Mouse (Mus musculus): ENCODE results near the gene Mgea5.
A peak's percentile ranks its signal among the peaks of the same experiment; 100 is the strongest.

Gene Mgea5

DNA sequence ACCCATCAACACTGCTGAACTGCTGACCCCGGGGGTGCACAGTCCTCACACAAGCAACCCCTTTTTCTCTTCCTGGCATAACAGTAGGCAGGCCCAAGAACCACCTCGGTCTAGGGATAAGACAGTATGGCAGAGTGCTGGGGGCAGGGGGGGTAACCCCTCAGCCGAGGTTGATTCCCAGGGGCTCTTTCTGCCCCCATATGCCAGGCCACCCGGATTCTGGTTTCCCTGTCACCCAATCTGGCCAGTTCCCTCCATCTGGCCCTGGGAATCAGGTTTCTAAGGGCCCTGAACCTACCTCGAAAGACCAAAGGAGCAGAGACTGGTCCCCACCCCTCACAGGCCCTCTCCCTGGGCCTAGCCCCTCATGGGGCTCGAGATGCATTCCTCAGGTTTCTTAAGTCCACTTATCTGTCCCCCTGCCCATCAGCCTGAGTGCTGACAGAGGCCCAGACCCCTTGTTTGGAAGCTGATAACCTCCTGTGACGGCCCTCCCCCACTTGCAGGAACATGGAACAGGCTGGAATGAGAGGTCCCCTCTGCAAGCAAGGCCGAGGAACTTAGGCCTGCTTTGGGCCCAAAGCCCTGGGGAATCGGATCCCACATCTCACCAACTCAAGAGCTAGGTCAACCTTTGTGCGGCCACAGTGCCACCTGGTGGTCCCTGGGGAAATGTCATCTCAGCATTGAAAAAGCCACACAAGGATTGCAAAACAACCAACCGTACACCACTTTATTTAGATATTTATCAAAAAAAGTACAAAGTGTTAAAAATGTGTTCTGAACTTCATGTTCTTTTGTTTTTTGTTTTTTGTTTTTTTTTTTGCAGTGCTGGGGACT, 36.4 kb downstream of the Mgea5 start:
- peak; percentile 92 for DNase-seq

DNA sequence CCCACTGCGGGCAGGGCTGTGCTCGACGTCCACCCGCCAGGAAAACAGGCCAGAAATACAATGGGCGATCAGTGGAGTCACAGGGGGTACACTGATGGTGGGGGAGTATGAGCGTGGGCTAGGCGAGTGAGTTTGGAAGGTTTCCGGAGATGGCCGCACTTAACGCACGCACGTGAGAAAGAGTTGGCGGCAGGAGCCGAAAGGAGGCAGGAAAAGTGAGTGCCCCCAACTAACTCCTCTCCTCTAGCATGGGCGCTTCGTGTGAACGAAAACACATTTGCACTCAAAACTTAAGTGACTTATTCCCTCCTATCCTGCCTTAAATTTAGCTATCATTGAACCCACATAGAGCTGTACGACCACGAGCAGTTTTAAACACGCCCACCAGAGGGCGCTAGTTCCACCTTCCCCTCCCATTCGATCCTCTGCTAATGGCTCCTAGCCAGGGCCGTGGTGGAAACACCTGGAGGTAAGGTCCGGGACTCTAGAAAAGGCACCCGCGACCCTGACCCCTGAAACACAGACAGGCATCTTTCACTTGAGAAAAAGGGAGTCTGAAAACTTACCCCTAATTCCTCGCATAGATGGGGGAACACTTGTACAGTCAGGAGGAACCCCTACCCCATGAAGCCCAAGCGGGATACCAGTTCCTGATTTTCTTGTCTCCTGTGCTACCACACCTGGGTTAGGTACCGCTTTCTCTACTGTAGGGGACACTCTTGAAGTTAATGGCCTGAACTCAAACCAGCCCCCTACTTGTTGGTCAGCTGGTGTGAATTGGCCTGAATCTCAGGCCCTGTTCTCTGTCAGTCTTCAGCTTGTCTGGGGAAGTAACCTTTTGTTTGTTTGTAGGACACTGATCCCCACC, 37.2 kb downstream of the Mgea5 start:
- peak; percentile 85 for DNase-seq

DNA sequence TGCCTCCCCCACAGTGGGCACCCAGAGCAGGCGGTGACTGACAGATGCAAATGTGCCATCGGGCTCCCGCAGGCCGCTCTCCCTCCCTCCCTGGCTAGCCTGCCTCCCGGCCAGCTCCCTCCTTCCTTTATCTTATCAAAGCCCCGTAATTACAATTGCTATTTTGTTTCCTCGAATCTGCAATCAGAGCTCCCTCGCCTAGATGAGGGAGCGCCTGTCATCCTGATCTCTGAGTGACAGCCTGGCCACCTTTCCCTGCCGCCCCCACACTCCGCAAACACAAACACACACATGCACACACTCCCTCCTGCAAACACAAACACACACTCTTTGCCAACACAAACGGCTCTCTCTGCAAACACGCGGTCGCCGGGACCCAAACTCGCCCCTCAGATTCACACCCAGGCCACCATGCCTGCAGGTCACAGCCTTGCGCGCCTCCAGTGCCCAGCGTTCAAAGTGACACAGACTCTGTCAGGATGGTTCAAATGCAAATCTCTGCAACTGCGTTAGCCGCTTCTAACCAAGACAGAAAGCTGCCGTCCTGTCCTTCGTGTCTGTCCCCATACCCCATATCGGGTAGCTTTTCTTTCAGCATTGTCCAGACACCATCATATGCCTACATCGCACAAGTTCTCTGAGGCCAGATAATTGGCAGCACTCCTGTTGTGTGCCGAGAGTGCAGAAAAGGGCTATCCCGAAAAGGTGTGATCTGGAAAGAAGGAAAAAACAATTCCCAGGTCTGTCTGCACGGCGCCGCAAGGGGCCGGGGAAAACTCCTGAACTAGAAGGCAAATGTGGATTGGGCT, 38.1 kb downstream of the Mgea5 start:
- no peak for DNase-seq

DNA sequence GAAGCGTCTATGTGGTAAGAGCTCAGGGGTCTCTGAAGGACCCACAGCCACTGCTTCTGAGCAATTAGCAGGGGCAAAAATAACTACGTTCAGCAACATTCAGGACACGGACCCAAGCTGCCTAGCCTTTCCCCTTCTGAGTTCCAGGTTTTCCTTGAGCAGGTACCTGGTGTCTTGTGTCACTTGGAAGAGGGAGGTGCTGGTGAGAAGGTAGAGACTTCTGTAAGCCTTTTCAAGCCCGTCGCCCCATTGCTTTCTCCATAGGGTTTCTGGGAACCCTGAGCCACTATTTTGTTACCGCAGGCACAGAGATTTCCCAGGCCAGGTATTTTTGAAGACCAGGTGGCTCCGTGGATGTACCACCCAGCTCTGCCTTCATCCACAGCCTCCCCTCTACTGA, 40.0 kb downstream of the Mgea5 start:
- DNase-seq = no peak

DNA sequence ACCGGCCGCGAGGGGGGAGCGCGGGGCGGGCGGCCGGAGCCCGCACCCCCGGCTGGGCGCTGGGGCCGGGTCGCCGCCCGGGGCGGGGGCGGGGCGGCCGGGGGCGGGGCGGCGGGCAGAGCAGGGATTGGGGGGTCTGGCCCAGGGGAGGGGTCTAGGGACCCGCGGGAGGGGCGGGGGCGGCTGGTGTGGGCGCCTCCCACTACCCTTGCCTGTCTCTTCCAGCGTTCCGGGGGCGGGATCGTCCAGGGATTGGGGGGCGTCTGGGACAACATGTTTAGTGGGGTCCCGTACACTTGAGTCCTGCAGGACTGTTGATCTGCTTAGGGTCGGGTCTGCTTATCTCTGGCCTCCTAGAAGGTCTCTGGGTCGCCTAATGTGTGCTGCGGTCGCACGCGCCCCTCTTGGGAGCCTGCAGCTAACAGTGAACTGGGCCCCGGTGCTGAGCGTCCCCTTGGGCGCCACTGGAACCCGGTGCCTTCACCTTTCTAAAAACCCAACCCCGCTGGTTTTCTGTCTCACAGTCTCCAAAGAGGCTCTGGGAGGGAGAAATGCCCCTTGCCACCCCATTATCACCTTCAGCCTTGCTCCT, 40.6 kb downstream of the Mgea5 start:
- no peak for DNase-seq

DNA sequence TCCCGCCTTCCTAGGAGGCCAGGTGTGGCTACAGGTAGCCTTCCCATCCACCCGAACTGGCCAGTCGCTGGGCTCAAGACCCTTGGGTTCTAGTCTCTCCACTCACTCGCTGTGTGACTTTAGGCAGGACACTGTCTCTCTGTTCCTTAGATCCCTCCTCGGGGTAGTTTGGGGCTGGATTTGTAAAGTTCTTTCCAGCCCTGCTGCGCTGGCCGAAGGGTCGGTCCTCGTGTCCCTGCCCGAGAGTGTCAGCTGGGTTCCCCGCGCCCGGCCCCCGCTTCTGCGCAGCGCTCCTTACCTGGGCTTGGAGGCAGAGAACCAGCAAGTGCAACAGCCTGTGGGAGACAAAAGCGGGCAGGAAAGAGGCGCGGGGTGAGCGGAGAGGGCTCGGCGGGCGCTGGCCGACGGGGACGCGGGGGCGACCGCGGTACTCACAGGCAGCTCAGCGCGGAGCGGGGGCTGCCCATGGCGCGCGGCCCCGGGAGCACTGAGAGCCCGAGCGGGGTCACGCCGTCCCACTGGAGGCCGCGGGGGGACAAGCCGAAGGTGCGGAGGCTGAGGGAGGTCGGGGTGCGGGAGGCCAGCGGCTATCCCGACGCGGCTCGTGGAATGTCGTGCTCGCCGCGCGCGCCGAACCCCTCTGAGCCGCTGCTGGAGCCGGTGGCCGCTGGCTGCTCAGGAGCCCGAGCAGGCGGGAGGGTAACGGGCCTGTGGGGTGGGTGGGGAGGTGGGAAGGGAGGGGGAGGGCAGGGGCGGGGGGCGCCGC, 41.2 kb downstream of the Mgea5 start, which contains the start of gene Fgf8:
Fgf8 (minus strand) TSS at position 698 of the 766 bp plus-strand sequence.
- no peak for DNase-seq

DNA sequence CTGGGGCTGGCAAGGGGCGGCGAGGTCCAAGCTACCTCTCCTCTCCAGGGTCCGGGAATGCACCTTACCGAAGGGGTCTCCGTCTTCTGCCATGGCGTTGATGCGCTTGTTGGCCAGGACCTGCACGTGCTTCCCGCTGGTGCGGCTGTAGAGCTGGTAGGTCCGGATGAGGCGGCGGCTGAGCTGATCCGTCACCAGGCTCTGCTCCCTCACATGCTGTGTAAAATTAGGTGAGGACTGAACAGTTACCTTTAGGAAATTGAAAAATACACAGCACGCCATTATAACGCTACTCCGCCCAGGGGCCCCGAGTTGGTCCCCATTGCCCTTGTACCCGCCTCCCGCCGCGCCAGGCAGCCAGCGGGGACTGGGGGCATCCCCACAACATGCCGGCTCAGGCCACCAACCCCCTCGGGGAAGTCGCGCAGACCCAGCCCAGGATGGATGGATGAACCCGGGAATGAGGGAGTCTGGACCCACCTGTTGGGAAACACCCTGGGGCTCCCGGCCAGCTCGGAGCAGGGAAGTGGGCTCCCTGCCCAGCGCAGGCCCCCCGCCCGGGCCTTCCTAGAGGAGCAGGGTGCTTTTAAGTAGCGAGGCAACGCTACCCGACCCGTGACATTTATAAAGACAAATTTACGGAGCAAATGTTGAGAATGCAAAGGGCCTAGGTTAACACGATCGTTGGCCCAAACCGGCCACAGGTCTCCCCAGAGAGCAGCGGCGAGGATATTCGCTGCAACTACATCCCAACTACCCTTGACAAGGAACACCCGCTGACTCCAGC, 42.0 kb downstream of the Mgea5 start:
- DNase-seq = no peak

DNA sequence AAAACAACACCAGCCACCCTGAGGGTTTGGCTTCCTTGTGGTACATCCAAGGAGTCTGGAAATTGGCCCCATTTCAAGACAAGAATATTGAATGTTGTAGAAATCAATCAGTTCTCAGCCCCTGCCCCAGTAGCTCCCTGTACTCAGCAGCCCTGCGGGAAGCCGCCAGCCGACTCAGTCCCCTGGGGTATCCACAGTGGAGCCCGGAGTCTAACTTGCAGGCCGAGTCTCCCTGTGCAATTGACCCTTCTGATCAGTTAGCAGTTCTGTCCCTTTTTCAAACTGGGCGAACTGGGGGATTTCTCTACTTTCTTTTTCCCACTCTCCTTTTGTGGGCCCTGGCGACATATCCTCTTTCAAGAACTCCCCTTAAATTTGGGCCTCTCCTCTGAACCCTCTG, 42.8 kb downstream of the Mgea5 start:
- no peak for DNase-seq

DNA sequence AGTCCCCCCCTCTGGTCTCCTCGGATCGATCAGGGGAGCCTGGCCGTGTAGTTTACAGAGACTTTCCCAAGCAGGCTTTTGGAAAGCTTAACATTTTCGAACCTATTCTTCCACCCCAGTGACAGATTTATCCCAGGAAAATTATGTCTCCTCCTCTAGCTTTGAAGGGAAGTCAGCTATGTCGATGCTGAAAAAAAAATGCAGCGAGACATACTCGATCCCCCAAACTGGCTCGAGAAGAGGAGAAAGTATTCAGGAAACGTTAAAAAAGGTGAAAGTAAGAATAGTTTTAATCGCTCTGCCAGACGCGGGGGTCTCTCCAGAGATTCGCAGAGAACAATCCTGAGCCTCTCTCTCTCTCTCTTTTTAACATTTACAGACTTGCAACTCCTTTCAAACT, 43.4 kb downstream of the Mgea5 start:
- DNase-seq = no peak

DNA sequence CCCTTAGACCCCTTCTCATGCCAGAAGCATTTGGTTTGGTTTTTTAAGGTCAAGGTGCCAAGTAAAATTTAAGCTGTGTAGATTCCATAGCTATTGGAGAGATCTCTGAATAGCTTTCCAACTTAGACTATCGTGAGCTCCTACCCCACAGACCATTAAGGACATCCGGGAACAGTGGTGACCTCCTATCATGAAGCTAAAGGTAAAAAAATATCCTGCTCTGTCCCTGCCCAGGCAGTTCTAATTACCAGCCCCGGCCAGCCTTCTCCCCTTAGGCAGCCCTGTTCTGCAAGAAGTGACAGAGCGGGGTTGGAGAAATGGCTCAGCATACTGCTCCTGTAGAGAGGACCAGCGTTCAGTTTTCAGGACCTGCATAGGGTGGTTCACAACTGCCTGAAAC, 45.1 kb downstream of the Mgea5 start:
- no peak for DNase-seq

DNA sequence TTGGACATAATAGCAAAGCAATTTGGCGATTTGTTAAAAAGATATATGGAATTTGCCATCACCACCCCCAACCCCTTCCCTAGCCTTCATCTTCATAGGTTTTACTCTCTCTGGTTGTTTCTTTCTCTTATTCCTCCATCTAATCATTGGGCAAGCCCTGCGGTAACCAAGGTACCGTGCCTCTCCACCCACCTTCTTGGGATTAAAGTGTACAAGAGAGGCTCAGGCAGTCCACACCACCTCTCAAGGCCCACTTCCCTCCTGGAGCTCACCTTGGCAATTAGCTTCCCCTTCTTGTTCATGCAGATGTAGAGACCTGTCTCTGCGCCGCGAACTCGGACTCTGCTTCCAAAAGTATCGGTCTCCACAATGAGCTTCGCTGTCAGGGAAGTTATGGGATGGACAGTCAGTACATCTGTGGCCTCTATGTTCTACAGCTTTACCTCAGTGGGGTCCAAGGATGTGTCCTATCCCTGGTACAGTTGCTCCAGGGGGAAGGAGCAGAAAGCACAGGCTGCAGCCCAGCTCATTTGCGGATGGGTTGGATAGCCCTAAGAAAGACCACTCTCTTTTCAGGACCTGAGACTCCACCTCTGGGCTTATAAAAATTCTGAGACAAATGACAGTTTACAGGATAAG, 45.7 kb downstream of the Mgea5 start:
- no peak for DNase-seq

DNA sequence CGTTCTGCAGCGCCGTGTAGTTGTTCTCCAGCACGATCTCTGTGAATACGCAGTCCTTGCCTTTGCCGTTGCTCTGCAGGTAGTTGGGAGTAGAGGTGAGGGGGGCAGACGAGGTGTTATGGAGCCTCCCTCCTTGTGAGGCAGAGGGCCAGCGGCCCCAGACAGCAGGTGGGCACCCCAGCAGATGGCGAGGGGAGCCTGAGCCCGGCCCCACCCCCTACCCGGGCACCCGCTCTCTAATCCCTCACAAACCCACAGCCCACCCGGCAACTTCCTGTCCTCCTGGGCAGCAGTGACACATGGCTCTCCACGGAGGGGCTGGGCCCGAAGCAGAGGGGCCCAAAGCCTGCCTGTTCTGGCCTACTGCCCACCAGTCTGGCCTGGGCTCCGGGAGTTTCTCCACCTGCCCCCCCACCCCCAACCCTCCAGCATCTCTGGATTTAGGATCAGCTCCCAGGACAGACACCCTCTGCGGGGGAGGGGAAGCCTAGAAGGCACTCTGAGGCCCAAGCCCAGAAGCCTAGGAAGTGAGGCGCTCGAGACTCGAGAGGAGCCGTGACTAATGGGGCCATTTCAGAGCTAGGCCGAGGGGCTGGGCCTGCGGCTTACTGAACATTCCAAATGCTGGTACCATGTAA, 46.3 kb downstream of the Mgea5 start:
- DNase-seq = no peak

DNA sequence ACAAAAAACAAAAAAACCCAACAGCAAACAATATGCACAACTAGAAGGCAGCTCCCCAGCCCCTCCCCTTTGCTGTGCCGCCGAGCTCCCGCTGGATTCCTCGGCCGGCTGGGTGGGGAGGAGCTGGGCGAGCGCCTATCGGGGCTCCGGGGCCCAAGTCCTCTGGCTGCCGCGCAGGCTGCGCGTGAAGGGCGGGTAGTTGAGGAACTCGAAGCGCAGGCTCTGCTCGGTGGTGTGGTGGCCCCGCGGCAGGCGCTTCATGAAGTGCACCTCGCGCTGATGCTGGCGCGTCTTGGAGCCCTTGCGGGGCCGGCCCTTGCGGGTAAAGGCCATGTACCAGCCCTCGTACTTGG, 46.8 kb downstream of the Mgea5 start:
- DNase-seq = no peak

DNA sequence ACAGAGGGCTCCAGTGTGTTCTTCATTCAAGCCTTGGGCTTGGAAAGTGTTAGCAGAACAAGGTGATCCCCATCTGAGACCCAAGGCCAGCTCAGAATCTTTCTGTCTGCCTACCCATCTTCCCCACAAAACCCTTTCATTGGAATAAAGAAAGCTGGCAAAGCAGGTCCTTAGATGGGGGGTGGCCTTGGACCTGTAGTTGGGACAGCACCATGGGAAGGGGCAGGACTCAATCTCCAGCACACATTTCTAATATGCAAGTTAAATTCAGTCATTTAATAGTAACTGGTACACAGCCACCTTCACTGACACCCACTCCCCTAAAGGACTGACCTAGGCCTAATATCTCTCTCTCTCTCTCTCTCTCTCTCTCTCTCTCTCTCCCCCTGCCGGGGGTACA, 47.4 kb downstream of the Mgea5 start:
- no peak for DNase-seq

DNA sequence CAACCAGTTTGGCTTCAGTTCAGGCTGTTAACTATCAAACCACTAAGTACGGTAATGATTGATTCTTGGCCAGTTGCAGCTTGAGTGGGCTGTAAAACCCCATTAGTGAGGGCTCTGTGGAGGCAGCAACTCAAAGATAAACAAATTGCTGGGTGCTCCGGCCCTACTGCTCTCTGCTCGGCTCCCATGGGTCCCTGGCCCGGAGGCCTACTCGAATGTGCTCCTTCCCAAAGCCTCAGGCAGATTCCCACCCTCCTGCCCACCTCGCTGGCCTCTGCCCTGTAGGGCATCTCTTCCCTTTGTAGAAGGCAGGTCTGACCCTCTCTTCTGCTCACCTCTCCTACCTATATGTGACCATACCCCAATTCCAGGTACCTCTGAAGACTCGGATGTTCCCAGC, 48.9 kb downstream of the Mgea5 start:
- peak; percentile 33 for DNase-seq

DNA sequence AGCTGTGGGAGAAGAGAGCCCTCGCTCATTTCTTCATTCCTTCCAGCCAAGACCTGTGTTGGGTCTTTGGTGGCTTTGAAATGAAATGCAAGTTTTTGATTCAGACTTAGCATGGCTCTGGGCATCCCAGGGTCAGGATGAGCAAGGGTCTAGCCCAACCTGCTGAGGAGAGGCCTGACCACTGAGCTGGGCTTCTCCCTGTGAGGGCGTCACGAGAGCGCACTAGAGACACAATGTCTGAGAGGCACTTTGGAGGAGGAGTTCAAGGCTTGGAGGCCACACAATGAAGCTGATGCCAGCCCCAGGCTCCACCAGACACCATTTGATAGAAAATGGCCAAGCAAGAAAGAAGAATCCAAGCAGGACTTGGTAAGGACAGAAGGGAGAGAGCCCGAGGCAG, 49.4 kb downstream of the Mgea5 start:
- DNase-seq = no peak

DNA sequence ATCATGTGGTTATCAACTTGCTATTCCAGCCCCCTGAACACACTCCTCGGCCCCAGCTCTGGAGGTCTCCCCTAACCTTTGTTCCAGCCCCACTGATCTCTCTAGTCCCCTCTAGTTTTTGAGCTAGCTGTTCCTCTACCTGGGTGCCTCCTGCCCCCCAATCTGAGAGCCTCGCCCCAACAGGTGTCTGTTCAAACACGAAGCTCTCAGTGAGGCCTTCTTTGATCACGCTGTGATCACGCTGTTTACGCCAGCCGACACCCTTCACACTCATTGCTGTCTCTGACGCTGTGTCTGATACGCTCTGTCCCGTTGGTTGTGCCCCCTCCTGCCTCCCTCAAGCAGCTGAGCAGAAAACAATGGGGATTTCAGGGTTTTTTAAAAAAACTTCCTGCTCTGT, 50.1 kb downstream of the Mgea5 start:
- DNase-seq = no peak

DNA sequence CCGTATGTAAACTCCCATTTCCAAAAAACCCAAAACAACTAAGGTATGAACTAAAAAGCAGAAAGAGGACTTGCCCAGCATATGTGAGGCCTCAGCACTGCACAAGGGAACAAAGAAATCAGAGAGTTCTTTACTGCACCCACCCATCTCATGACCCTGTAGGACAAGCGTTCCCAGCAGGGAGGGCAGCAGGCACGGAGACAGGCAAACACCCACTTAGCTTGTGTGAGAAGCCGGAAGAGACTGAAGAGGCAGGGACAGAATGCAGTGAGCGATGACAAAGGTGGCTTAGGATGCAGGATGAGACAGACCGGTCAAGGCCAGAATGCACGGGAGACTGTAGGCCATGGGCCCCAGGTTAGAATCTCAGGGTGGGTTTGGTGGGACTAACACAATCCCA, 52.0 kb downstream of the Mgea5 start:
- no peak for DNase-seq

DNA sequence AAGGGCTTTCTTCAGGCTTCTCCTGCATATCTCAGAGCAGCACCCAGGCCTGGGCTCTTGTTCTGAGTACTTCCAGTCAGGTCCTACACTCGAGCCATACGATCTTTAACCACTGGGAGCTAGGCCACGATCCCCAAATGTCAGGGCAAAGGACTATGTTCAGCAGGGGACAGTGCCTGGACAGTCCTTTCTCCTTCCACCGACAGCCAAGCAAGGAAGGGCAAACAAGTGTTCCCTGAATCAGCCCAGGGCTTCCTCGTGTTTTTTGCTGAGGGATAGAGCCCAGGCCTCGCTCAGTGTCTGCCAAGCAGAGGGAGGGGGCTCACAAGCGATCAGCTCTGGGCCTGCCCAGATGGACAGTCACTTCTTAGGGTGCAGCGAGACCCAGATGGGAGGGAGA, 53.6 kb downstream of the Mgea5 start:
- DNase-seq = no peak

DNA sequence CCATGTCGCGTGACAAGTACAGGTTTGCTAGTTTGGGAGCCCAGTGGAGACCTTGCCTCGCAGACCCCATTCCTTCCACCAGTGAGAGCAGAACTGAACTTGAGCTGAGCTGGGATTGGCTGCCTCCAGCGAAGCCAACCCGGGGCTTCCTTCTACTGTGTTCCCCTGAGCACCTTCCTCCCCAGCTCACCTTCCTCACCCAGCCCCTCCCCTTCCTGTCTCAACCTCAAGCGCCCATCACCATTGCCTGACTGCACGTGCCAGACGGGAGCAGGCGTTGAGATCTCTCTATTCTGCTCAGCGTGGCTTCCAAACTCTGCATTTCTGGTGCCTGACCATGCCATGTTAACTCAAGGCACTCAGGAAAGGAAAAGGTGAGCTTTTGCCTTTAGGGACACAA, 56.4 kb downstream of the Mgea5 start:
- no peak for DNase-seq

All from kidney, adult 9 months (tissue).